Mouse (Mus musculus) ES-E14 (cell line): ENCODE measurements around the gene Mars.

ENCODE experiments used
- CHD2 ChIP-seq: IDR thresholded peaks from 2 replicates; pipeline ENCODE4 v1.6.1; 2014; ENCODE audit warnings: mild to moderate bottlenecking, low read depth, low read length, inconsistent platforms
- HCFC1 ChIP-seq: IDR thresholded peaks from 2 replicates; pipeline ENCODE4 v1.6.1; 2012; ENCODE audit warnings: low read length, inconsistent platforms, borderline replicate concordance; ENCODE audit not compliant: insufficient read depth
- ZNF384 ChIP-seq: IDR thresholded peaks from 2 replicates; pipeline ENCODE4 v1.6.1; 2012; ENCODE audit warnings: low read depth, low read length, inconsistent platforms

DNA sequence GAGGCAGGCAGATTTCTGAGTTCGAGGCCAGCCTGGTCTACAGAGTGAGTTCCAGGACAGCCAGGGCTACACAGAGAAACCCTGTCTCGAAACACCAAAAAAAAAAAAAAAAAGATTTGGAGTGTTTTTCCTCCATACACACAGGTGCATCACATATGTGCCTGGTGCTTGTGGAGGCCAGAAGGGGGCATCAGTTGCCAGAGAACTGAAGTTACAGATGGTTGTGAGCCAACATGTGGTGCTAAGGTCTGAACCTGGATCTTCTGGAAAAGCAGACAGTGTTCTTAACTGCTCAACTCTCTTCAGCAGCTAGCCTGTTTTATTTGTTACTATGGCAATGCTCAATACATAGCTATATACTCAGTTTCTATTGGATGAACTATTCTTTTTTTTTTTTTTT is 31.9 kb downstream of the Mars start:
- no peak for TF ChIP-seq ZNF384
- no peak for TF ChIP-seq CHD2
- no peak for TF ChIP-seq HCFC1
